Mouse (Mus musculus) lung, embryonic 15.5 days (tissue): ENCODE results near the gene Plscr3. TPM values are rescaled to one million over a fixed set of nuclear protein-coding genes. Genes with fewer than 3 reads are reported as not detected.
A peak's percentile ranks its signal among the peaks of the same experiment; 100 is the strongest.
"Not testable (repeated sequence)": the region's sequence is repeated elsewhere in the genome, so short reads cannot be mapped to it uniquely, and the experiment has no call there.

ENCODE experiments used
- ATAC-seq: fragments of 200-750 bp; cut with Nextera tagmentation; 2 replicates; pipeline ENCODE4 v1.8.0; 2017; ENCODE audit warnings: moderate number of reproducible peaks, borderline replicate concordance; ENCODE audit not compliant: low FRiP score, low TSS enrichment; ENCODE audit errors: extremely low read depth
- H3K27ac ChIP-seq: fragments of 300-500 bp; sonication (generic); 2 replicates; pipeline ENCODE4 v1.5.1; 2015; ENCODE audit warnings: moderate library complexity, mild to moderate bottlenecking, inconsistent platforms
- H3K27me3 ChIP-seq: fragments of 300-500 bp; sonication (generic); 2 replicates; pipeline ENCODE4 v1.6.1; 2015; ENCODE audit warnings: inconsistent platforms
- H3K36me3 ChIP-seq: fragments of 300-500 bp; sonication (generic); 2 replicates; pipeline ENCODE4 v1.6.1; 2015; ENCODE audit warnings: inconsistent platforms
- H3K4me1 ChIP-seq: fragments of 300-500 bp; sonication (generic); 2 replicates; pipeline ENCODE4 v1.6.1; 2015; ENCODE audit warnings: inconsistent platforms
- H3K4me2 ChIP-seq: fragments of 300-500 bp; sonication (generic); 2 replicates; pipeline ENCODE4 v1.6.1; 2015; ENCODE audit warnings: inconsistent platforms, mild to moderate bottlenecking, moderate library complexity
- H3K4me3 ChIP-seq: fragments of 300-500 bp; sonication (generic); 2 replicates; pipeline ENCODE4 v1.5.1; 2015; ENCODE audit warnings: mild to moderate bottlenecking, inconsistent platforms
- H3K9ac ChIP-seq: fragments of 300-500 bp; sonication (generic); 2 replicates; pipeline ENCODE4 v1.6.1; 2015; ENCODE audit warnings: inconsistent platforms
- H3K9me3 ChIP-seq: fragments of 300-500 bp; sonication (generic); 2 replicates; pipeline ENCODE4 v1.6.1; 2016; ENCODE audit warnings: inconsistent platforms
- WGBS: fragments of 180-500 bp; shearing (Covaris S2); methylation state at CpG from one replicate; pipeline ENCODE4 v1.1.7; 2015; 5-methylcytosine and 5-hydroxymethylcytosine counted together
- polyA plus RNA-seq: library from polyadenylated mRNA; unstranded; fragments of >200 nt; fragmentation: Nextera tagmentation; extraction: Ambion mirVana; gene quantifications from 2 replicates; pipeline ENCODE4 v1.2.1, GENCODE M21; 2015

The Plscr3 gene
- polyA plus RNA-seq, 1 experiment from 2014 or later: 119 TPM

GRCm38 (mm10) chr11:69849884-69850283, 3.7 kb downstream of the Plscr3 start:
- no peak overlapping the region for H3K9ac ChIP-seq
- H3K4me3 ChIP-seq: no peak overlapping the region
- ATAC-seq: no peak
- no peak overlapping the region for H3K4me2 ChIP-seq
- peaks cover 34% of the 10 kb centered on the region for H3K4me1 ChIP-seq
- no peaks in the 10 kb centered on the region for H3K27me3 ChIP-seq
- no peaks in the 10 kb centered on the region for H3K9me3 ChIP-seq
- H3K27ac ChIP-seq: no peak overlapping the region
- WGBS: 90% methylated on average over 15 of the region's 15 CpGs
- H3K36me3 ChIP-seq: peaks cover 45% of the 10 kb centered on the region

- 73% methylated on average over 8 of the region's 8 CpGs for WGBS
- Histone ChIP-seq H3K4me1 (peaks cover 27% of the 10 kb centered on the region), H3K36me3 (peaks cover 45% of the 10 kb centered on the region), H3K27me3 (no peaks in the 10 kb centered on the region), H3K27ac (no peak overlapping the region), H3K9ac (no peak overlapping the region), H3K4me2 (no peak overlapping the region), H3K9me3 (no peaks in the 10 kb centered on the region), H3K4me3 (no peak overlapping the region)
- ATAC-seq: no peak
These were observed 4.6 kb downstream of the Plscr3 start for GRCm38 (mm10) chr11:69850754-69851153.

GRCm38 (mm10) chr11:69853994-69854393, 7.8 kb downstream of the Plscr3 start:
- no peaks in the 10 kb centered on the region for H3K9me3 ChIP-seq
- peaks cover 11% of the 10 kb centered on the region; the same call in 1 of the 2 replicates for H3K27me3 ChIP-seq
- H3K4me3 ChIP-seq: no peak overlapping the region
- H3K9ac ChIP-seq: no peak overlapping the region
- H3K4me2 ChIP-seq: no peak overlapping the region
- no peak for ATAC-seq
- WGBS: 54% methylated on average over 7 of the region's 7 CpGs
- H3K27ac ChIP-seq: no peak overlapping the region
- peaks cover 35% of the 10 kb centered on the region for H3K36me3 ChIP-seq
- H3K4me1 ChIP-seq: 0 out of 2 replicates have a peak, but pooled peaks cover 9% of the 10 kb centered on the region

- Histone ChIP-seq H3K27me3 (peaks cover 14% of the 10 kb centered on the region; the same call in 1 of the 2 replicates), H3K36me3 (peaks cover 28% of the 10 kb centered on the region), H3K9me3 (no peaks in the 10 kb centered on the region), H3K4me2 (no peak overlapping the region), H3K27ac (no peak overlapping the region), H3K4me3 (no peak overlapping the region), H3K4me1 (0 out of 2 replicates have a peak, but pooled peaks cover 7% of the 10 kb centered on the region), H3K9ac (no peak overlapping the region)
- 73% methylated on average over 10 of the region's 10 CpGs for WGBS
- ATAC-seq: no peak
These were observed 8.5 kb downstream of the Plscr3 start for GRCm38 (mm10) chr11:69854680-69855079.

GRCm38 (mm10) chr11:69855347-69855746, 9.2 kb downstream of the Plscr3 start:
- 26% methylated on average over 16 of the region's 16 CpGs for WGBS
- H3K36me3 ChIP-seq: peaks cover 22% of the 10 kb centered on the region
- H3K4me3 ChIP-seq: no peak overlapping the region
- peaks cover 17% of the 10 kb centered on the region; the same call in 1 of the 2 replicates for H3K27me3 ChIP-seq
- H3K4me1 ChIP-seq: 0 out of 2 replicates have a peak, but pooled peaks cover 7% of the 10 kb centered on the region
- H3K9me3 ChIP-seq: no peaks in the 10 kb centered on the region
- no peak overlapping the region; the same call in 1 of the 2 replicates for H3K4me2 ChIP-seq
- H3K9ac ChIP-seq: no peak overlapping the region
- no peak overlapping the region for H3K27ac ChIP-seq
- no peak for ATAC-seq

- Histone ChIP-seq H3K27me3 (peaks cover 17% of the 10 kb centered on the region; the same call in 1 of the 2 replicates), H3K4me3 (peak within 1 kb of the TSS; percentile 32), H3K4me1 (no peaks in the 10 kb centered on the region), H3K9me3 (no peaks in the 10 kb centered on the region), H3K27ac (peak within 1 kb of the TSS; percentile 79), H3K4me2 (peak within 1 kb of the TSS; percentile 49), H3K36me3 (no peaks in the 10 kb centered on the region), H3K9ac (peak within 1 kb of the TSS; percentile 25)
- ATAC-seq: peak; percentile 82
- 16% methylated on average over 30 of the region's 30 CpGs for WGBS
These were observed 12.2 kb downstream of the Plscr3 start, which contains the start of gene Tnk1 for GRCm38 (mm10) chr11:69858113-69858998. TSS of gene Tnk1 (minus strand) at chr11:69858730.

- H3K4me3 ChIP-seq, H3K4me2 ChIP-seq, H3K9me3 ChIP-seq, H3K9ac ChIP-seq, H3K27me3 ChIP-seq, ATAC-seq, H3K27ac ChIP-seq, H3K36me3 ChIP-seq, H3K4me1 ChIP-seq: not testable (repeated sequence)
- WGBS: 46% methylated on average over 3 of the region's 3 CpGs
These were observed 17.6 kb downstream of the Plscr3 start for GRCm38 (mm10) chr11:69863729-69864128.

GRCm38 (mm10) chr11:69864138-69864860, 18.1 kb downstream of the Plscr3 start:
- H3K27ac ChIP-seq: no peak overlapping the region
- no peak for ATAC-seq
- no peak overlapping the region for H3K4me3 ChIP-seq
- no peaks in the 10 kb centered on the region for H3K4me1 ChIP-seq
- H3K36me3 ChIP-seq: no peaks in the 10 kb centered on the region
- H3K9ac ChIP-seq: no peak overlapping the region
- 37% methylated on average over 8 of the region's 8 CpGs for WGBS
- no peaks in the 10 kb centered on the region for H3K9me3 ChIP-seq
- H3K4me2 ChIP-seq: no peak overlapping the region
- H3K27me3 ChIP-seq: peaks cover 3% of the 10 kb centered on the region; the same call in 1 of the 2 replicates

- Histone ChIP-seq H3K9ac (no peak overlapping the region), H3K4me1 (no peaks in the 10 kb centered on the region), H3K27ac (no peak overlapping the region), H3K27me3 (no peaks in the 10 kb centered on the region), H3K9me3 (no peaks in the 10 kb centered on the region), H3K4me3 (no peak overlapping the region), H3K36me3 (no peaks in the 10 kb centered on the region), H3K4me2 (no peak overlapping the region)
- no peak for ATAC-seq
- WGBS: 75% methylated on average over 9 of the region's 9 CpGs
These were observed 19.4 kb downstream of the Plscr3 start for GRCm38 (mm10) chr11:69865561-69865960.

GRCm38 (mm10) chr11:69867335-69867734, 21.2 kb downstream of the Plscr3 start:
- Histone ChIP-seq H3K4me2 (no peak overlapping the region), H3K4me3 (no peak overlapping the region), H3K36me3 (no peaks in the 10 kb centered on the region), H3K27ac (no peak overlapping the region), H3K9me3 (no peaks in the 10 kb centered on the region), H3K9ac (no peak overlapping the region), H3K27me3 (no peaks in the 10 kb centered on the region), H3K4me1 (no peaks in the 10 kb centered on the region)
- WGBS: 55% methylated on average over 9 of the region's 9 CpGs
- ATAC-seq: no peak

GRCm38 (mm10) chr11:69870289-69871069, 24.3 kb downstream of the Plscr3 start:
- no peak overlapping the region for H3K4me2 ChIP-seq
- no peak for ATAC-seq
- no peak overlapping the region for H3K4me3 ChIP-seq
- H3K27ac ChIP-seq: no peak overlapping the region
- H3K4me1 ChIP-seq: peaks cover 3% of the 10 kb centered on the region
- WGBS: 95% methylated on average over 2 of the region's 2 CpGs
- no peaks in the 10 kb centered on the region for H3K9me3 ChIP-seq
- H3K36me3 ChIP-seq: no peaks in the 10 kb centered on the region
- H3K27me3 ChIP-seq: no peaks in the 10 kb centered on the region
- H3K9ac ChIP-seq: no peak overlapping the region
